Mouse (Mus musculus) hindbrain, postnatal 0 days (tissue): Measurements from ENCODE around the gene Tmpo. TPM values are rescaled to one million over a fixed set of nuclear protein-coding genes. Genes with fewer than 3 reads are reported as not detected.

ENCODE experiments used
- ATAC-seq: fragments of 200-750 bp; cut with Nextera tagmentation; 2 replicates; pipeline ENCODE4 v1.8.0; 2017; ENCODE audit warnings: mild to moderate bottlenecking, moderate TSS enrichment, moderate library complexity
- DNase-seq: peaks from one replicate; pipeline ENCODE4 v3.0.0-alpha.2; 2015; ENCODE audit warnings: low spot score
- H3K27ac ChIP-seq: fragments of 300-500 bp; sonication (generic); 2 replicates; pipeline ENCODE4 v1.5.1; 2014; ENCODE audit warnings: mild to moderate bottlenecking
- H3K27me3 ChIP-seq: fragments of 300-500 bp; sonication (generic); 2 replicates; pipeline ENCODE4 v1.6.1; 2014; ENCODE audit warnings: low read length, mixed read lengths; ENCODE audit not compliant: insufficient read depth
- H3K36me3 ChIP-seq: fragments of 300-500 bp; sonication (generic); 2 replicates; pipeline ENCODE4 v1.6.1; 2014; ENCODE audit warnings: low read length, mixed read lengths; ENCODE audit not compliant: insufficient read depth
- H3K4me1 ChIP-seq: fragments of 300-500 bp; sonication (generic); 2 replicates; pipeline ENCODE4 v1.6.1; 2014; ENCODE audit warnings: antibody characterized with exemption, low read length, mixed read lengths; ENCODE audit not compliant: insufficient read depth
- H3K4me2 ChIP-seq: fragments of 300-500 bp; sonication (generic); 2 replicates; pipeline ENCODE4 v1.6.1; 2014; ENCODE audit warnings: low read depth, mild to moderate bottlenecking, low read length, moderate library complexity, mixed read lengths
- H3K4me3 ChIP-seq: fragments of 300-500 bp; sonication (generic); 2 replicates; pipeline ENCODE4 v1.5.1; 2014; ENCODE audit warnings: low read length
- H3K9ac ChIP-seq: fragments of 300-500 bp; sonication (generic); replicated peaks from 2 replicates; pipeline ENCODE4 v1.6.1; 2014; ENCODE audit warnings: mild to moderate bottlenecking, low read length, moderate library complexity, mixed read lengths
- H3K9me3 ChIP-seq: fragments of 300-500 bp; sonication (generic); 2 replicates; pipeline ENCODE4 v1.6.1; 2016; ENCODE audit warnings: low read length, mixed read lengths
- CTCF ChIP-seq: IDR thresholded peaks from 2 replicates; pipeline ENCODE4 v1.5.1; 2016; ENCODE audit warnings: antibody characterized with exemption, control low read depth, low read depth
- WGBS: fragments of 180-500 bp; shearing (Covaris S2); extraction: QIAGEN DNeasy Blood & Tissue Kit; methylation state at CpG from one replicate; pipeline ENCODE4 v1.1.7; 2014; 5-methylcytosine and 5-hydroxymethylcytosine counted together
- polyA plus RNA-seq: library from polyadenylated mRNA; unstranded; fragments of >200 nt; fragmentation: Nextera tagmentation; extraction: Ambion mirVana; gene quantifications from 2 replicates; pipeline ENCODE4 v1.2.1, GENCODE M21; 2015
- total RNA-seq: library from RNA; depleted of rRNA; stranded (reverse); fragments of >200 nt; gene quantifications from 2 replicates; pipeline ENCODE4 v1.2.3, GENCODE M21; 2014

The Tmpo gene
- total and polyA plus RNA-seq, 2 experiments from 2014 or later, result 66.9 to 102 TPM

DNA sequence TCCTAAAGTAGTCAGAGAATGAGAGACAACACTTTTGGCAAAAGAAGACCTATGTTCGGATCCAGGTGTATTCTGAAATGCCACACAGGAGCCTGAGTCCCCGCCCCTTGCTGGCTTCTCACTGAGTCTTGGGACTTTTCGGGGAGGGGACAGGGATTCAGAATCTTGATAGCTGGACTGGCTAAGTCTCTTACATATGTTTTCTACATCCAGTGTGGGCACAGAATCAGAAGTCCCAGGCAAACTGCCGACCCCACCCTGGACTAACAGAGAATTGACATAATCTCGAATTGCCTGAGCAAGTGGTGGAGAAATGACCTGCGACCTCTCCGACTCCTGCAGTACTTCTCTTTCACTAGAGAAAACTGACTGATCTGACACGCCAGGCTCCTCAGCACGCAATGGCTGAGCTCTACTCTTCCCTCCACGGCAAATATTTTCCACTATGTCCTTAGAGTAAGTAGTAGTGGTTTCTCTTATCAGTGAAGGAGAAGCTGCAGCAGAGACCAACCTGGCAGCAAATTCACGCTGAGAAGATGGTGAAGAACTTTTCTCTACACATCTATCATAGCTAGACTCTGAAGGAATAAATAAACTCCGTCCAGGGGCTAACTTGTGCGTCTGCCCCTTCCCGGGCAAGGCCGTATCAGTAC lies 18.5 kb downstream of the Tmpo start:
- Histone ChIP-seq H3K4me1 (no peaks in the 10 kb centered on the region), H3K4me2 (no peak overlapping the region), H3K36me3 (peaks cover 43% of the 10 kb centered on the region), H3K27me3 (no peaks in the 10 kb centered on the region), H3K9me3 (no peaks in the 10 kb centered on the region), H3K4me3 (no peak overlapping the region), H3K27ac (no peak overlapping the region), H3K9ac (no peak overlapping the region)
- TF ChIP-seq CTCF, result no peak
- ATAC-seq (no peak), DNase-seq (no peak)
- WGBS, result 90% methylated on average over 15 of the region's 15 CpGs

DNA sequence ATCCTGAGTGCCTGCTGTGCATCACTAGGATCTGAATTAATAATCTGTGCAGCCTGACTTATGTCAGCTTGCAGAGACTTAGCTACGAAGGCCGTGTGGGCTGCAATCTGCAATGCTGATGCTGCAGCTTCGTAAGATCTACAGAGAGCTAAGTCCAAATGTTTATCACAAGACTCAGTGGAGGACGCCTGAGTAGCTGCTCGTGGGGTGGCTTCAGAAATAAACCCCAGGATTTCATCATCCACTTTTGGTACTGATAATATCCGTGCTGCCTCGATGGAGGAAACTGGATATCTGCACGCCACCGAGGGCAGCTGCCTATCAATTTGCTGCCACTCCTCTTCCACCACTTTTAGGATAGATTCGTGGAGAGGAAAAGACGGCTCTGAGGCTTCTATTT lies 19.0 kb downstream of the Tmpo start:
- Histone ChIP-seq H3K9me3 (no peaks in the 10 kb centered on the region), H3K4me3 (no peak overlapping the region), H3K4me1 (no peaks in the 10 kb centered on the region), H3K27me3 (no peaks in the 10 kb centered on the region), H3K36me3 (peaks cover 43% of the 10 kb centered on the region), H3K9ac (no peak overlapping the region), H3K27ac (no peak overlapping the region), H3K4me2 (no peak overlapping the region)
- ATAC-seq (no peak), DNase-seq (no peak)
- WGBS, result 86% methylated on average over 11 of the region's 11 CpGs
- no peak for TF ChIP-seq CTCF

DNA sequence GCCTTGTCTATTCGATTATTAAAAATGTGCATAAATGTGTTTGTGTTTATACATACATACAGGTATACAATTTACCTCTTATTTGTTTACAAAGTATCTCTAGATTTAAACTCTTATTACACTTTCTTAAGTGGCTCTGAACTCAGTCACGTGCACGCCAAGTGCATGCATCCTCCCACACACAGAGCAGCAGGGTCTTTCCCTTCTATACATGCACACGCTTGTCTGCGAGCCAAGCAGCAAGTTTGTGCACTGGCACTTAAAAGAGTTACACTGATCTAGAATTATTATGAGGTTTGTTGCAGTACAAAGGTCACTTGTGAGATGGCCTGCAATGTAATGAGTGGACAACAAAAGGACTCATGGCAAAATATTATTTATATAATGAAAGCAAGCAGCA lies 20.1 kb downstream of the Tmpo start:
- 96% methylated on average over 5 of the region's 5 CpGs for WGBS
- TF ChIP-seq CTCF, result no peak
- Histone ChIP-seq H3K4me3 (no peak overlapping the region), H3K36me3 (peaks cover 43% of the 10 kb centered on the region), H3K27me3 (no peaks in the 10 kb centered on the region), H3K27ac (no peak overlapping the region), H3K4me2 (no peak overlapping the region), H3K9me3 (no peaks in the 10 kb centered on the region), H3K4me1 (no peaks in the 10 kb centered on the region), H3K9ac (no peak overlapping the region)
- DNase-seq (no peak), ATAC-seq (no peak)

DNA sequence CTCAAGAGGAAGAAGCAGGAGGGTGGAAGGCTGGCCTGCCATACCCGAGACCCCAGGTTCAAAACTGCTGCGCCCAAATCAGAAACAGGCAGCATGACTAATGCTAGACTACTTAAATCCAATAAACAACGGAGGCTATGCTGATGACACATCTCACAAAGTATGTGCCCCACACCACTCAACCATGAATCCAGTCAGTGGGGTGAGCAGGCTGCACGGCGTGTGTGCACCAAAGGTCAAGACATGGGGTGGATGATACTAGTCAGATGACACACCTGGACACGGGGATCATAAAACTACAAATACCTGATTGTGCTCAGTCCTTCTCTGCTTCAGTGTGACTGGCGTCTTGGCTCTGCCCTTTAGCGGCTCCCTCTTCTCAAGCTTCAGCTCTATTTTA lies 22.7 kb downstream of the Tmpo start:
- H3K36me3 ChIP-seq, result peaks cover 42% of the 10 kb centered on the region
- no peaks in the 10 kb centered on the region for H3K27me3 ChIP-seq

DNA sequence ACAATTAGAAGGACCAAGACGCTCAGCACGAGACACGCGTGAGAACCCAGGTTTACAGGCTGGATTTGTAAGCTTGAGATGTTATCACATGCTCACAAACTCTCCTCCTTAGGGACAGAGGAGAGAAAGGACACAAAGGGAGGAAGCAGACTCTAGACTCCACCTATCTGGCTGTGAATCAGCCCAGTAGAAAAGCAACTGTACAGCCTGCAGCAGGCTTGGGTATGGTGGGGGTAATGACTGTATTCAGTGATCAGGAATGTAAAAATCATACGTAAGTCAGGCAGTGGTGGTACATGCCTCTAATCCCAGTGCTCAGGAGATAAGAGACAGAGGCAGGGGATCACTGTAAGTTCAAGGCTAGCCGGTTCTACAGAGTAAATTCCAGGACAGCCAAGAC lies 24.8 kb downstream of the Tmpo start:
- WGBS, result 82% methylated on average over 6 of the region's 6 CpGs
- no peaks in the 10 kb centered on the region for H3K9me3 ChIP-seq
- ATAC-seq, result no peak
- DNase-seq, result no peak
- H3K9ac ChIP-seq, result no peak overlapping the region
- H3K4me1 ChIP-seq, result no peaks in the 10 kb centered on the region
- no peak overlapping the region for H3K4me3 ChIP-seq
- H3K27ac ChIP-seq, result no peak overlapping the region
- H3K27me3 ChIP-seq, result no peaks in the 10 kb centered on the region
- no peak for TF ChIP-seq CTCF
- no peak overlapping the region for H3K4me2 ChIP-seq
- peaks cover 29% of the 10 kb centered on the region for H3K36me3 ChIP-seq

More for the DNA sequence above, 22.7 kb downstream of the Tmpo start:
- Histone ChIP-seq H3K4me3 (no peak overlapping the region), H3K4me2 (no peak overlapping the region), H3K27ac (no peak overlapping the region), H3K4me1 (no peaks in the 10 kb centered on the region), H3K9me3 (no peaks in the 10 kb centered on the region), H3K9ac (no peak overlapping the region)
- 84% methylated on average over 8 of the region's 8 CpGs for WGBS
- no peak for TF ChIP-seq CTCF
- ATAC-seq (no peak), DNase-seq (no peak)

DNA sequence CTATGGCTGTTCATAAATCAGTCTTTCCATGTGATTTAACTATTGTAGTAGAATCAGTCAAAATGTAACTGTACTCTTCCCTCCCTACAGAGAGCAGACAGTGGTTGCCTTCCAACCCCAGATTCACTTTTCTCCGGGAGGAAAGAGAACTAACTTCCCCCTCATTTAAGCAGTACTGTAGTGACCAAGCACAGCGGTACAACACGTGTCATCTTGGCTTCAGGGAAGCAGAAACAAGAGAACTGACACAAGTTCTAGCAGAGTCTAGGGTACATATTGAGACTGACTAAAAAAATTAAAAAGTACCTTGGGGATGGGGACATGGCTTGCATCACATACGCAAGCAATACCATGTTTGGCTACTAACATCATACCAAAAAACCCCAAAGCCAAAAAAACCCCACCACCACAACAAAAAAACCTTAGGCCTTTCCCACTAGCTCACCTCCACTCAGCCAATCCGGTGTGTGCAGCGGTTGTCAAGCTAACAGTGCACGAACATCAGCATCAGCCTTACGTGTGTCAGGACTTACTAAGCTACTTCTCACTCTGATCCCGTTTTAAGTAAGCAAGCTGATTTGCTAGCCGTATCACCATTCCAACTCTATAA lies 27.1 kb downstream of the Tmpo start:
- peaks cover 35% of the 10 kb centered on the region for H3K36me3 ChIP-seq
- H3K27me3 ChIP-seq, result no peaks in the 10 kb centered on the region
- H3K4me3 ChIP-seq, result no peak overlapping the region
- DNase-seq (no peak), ATAC-seq (no peak)
- H3K27ac ChIP-seq, result no peak overlapping the region
- H3K4me1 ChIP-seq, result no peaks in the 10 kb centered on the region
- no peak overlapping the region for H3K9ac ChIP-seq
- TF ChIP-seq CTCF, result no peak
- no peak overlapping the region for H3K4me2 ChIP-seq
- H3K9me3 ChIP-seq, result no peaks in the 10 kb centered on the region
- WGBS, result 89% methylated on average over 10 of the region's 10 CpGs

DNA sequence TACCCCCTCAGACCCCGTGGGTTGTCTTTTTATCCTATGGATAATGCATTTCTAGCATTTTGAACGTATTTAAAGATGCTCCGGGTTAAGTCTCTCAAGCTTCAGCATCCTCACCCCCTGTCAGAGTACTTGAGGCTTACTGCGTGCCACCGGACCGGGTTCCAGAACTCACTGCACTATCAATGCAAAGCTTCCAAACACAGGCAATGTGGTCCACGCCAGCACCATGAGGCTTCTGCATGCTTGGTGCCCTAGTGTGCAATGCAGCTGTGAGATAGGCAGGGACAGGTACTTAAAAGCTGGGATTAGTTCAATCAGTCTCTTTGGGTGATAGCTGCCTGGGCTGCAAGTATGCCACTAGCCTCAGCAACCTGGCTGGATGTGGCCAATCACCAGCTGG lies 35.7 kb downstream of the Tmpo start:
- Histone ChIP-seq H3K9me3 (no peaks in the 10 kb centered on the region), H3K36me3 (peaks cover 24% of the 10 kb centered on the region), H3K4me2 (no peak overlapping the region), H3K4me3 (no peak overlapping the region), H3K4me1 (no peaks in the 10 kb centered on the region), H3K27me3 (no peaks in the 10 kb centered on the region), H3K9ac (no peak overlapping the region), H3K27ac (no peak overlapping the region)
- no peak for TF ChIP-seq CTCF
- no peak for DNase-seq
- no peak for ATAC-seq
- WGBS, result 96% methylated on average over 7 of the region's 7 CpGs
